Mouse (Mus musculus): ENCODE measurements at regions not wholly inside any gene's neighbourhood (a gene's known extent, or its start where the extent isn't known, plus 50 kb on each side); places are given as distances from the start of the nearest gene placed in this dataset.

DNA sequence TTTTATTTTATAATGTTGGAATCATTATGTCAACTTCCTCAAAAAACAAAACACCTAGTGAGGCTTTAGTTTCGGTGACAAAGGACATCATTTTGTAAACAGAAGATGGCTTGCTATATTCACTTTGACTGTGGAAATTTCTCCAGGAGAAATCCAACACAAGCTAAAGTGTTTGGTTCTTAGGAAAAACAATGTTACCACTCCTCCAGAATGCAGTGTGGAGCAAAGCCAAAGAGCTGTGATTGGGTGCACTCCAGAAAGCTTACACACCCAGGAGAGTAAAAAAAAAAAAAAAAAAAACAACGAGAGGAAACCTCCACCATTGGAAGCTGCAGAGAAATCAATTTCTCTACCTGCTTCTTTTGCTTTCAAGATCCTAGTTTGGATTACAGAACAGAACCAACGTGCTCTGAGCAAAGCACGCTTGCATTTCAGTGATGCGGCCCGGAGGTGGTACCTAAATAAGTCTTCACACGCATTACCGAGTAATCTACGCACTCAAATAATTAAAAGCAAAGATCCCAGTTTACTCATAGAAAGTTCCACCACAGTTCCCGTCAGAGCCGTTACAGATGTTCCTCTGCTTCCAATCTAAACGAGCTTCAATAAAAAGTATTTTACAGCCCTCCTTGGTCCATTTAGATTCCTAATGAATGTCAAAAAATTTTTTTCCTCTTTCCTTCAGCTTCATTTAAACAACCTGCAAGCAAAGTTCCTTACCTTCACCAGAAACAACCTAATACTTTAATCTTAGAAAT lies 199.5 kb upstream of the Gk2 start:
- no peak for DNase-seq

DNA sequence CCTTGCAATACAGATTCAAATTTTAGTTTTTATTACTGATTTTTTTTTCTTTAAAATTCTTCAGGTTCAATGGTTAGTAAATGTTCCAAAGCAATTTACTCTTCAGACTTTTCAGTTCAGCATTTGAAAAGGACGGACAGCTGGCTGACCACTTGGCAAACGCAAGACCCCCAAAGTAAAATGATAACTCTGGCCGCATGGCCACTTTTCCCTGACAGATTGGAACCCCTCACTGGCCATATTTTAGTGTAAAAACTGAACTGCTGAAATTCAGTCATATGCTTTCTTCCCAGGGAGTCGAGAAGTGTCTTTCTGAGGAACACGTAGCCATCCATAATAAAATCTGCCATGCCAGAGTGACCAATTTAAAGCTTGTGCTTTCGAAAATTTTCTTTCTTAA lies 198.4 kb upstream of the Gk2 start:
- DNase-seq = no peak

DNA sequence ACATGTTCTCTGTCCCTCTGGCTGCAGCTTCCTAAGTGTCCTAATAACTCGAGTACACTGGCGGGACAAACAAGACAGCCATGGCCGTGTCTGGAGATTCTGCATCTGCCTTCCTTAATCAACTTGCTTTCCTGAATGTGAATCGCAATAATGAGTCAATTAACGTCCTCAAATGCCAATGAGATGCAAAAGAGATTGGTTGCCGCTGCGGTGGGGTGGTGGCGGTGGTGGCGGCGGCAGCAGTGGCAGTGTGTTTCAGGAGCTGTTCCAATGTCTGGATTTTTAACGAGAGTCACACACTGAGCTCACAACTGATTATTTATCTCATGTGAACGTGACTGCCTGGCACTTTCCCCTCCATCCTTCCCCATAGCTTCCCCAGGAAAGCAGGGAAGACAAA lies 197.6 kb upstream of the Gk2 start:
- DNase-seq = no peak

DNA sequence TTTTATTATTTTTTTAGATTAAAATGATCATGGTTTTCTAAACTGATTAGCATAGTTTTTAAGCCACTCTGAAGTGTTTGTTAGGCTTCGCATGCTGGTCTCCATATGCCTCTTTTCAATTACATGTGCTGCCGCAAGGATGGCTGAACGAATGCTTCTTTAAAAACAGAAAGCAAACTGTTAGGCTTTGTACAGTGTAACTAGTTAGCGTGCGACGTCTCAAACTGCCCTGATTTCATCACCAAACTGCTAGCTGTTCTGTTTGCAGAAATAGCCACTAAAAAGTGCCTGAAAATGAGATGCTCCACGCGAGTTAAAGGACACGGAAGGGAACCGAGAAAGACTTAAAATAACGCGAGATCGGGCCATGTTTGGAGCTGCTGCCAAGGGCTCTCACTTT lies 185.4 kb upstream of the Gk2 start:
- DNase-seq = peak; percentile 58

DNA sequence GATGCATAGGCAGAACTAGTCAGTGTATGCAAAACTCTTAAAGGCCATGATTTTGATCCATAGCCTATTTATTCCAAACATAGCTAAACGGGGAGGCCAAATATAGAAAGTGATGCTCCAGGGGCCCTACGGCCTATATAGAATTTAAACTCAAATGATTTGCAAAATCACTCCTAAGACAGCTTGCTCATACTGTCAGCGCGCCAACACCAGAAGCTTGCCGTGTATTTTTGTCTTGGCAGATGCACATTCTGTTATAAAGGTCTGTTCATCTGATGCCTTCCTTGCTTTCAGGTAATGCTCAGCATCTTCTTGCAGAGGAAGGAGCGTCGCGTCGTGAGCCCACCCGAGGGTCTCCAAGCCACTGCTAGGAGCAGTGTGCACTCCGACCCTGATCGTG lies 184.8 kb upstream of the Gk2 start:
- DNase-seq = peak; percentile 77

DNA sequence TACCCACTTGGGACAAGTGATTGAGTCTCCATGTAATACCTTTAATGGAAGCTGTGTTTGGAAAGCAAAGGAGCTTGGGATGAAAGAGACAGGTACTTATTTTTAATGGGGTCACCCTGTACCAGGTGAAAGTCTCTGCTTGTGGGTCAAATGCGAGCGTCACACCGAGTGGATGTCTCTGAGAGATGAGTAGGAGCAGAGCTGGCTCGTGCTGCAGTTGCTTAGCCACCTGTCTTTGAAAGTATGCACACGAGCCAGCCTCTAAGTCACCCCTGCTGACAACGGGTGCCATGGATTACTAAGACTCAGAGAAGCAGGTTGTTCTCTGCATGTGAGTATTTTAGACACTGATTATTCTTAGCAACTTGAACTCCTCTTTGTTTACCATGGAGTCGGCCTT lies 179.5 kb upstream of the Gk2 start:
- DNase-seq = no peak

DNA sequence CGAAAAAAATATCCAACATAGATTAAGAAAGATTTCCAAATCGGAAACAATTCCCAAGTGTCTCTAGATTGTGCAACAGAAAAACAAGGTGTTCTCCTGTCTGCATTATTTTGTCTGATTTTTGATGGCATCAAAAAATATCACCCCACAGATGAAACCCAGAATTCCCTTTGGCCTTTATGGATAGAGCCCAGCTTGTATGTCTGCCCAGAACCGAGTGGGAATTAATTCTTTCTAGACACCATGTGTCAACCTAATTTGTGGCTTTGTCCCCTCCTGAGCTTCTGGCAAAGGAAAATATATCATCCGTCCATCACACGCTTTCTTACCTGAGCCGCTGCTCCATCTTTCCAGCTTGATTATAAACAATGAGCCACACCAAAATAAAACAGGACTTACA lies 176.9 kb upstream of the Gk2 start:
- no peak for DNase-seq

DNA sequence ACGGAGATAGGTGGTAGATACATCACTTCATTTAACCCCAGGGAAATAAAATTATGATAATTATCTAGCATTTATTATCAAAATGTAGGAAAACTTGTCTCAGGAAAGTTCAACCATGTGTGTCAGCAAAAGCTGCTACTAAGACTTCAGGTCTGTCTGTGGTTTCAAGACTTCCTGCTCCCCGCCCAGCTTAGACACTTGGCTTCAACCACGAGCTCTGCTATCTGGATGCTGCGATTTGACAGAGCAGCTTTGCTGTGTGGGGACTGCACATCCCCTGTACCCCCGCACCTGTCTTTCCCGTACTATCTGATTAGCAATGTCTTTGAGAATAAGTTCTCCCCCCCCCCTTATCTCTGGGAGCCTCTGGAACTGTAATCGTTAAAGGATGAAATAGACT lies 176.0 kb upstream of the Gk2 start:
- DNase-seq = no peak

DNA sequence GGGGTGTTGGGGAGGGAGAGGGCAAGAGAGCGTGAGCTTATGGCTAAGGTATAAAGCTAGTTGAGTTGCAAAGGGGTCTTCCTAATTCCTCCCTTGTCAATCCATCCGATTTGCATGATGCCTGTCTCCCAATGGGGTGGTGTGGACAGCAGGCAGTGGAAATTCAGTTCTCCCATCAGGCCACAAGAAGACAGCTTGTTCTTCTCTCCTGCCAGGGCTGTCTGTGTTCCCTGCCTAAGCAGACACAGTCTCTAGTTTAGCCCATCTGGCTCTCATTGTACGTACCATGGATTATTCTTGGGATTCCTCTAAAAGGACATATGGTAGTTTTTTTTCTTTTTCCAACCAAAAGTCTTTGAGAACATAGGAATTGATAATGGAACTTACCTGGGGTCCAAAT lies 168.4 kb upstream of the Gk2 start:
- DNase-seq = peak; percentile 74

DNA sequence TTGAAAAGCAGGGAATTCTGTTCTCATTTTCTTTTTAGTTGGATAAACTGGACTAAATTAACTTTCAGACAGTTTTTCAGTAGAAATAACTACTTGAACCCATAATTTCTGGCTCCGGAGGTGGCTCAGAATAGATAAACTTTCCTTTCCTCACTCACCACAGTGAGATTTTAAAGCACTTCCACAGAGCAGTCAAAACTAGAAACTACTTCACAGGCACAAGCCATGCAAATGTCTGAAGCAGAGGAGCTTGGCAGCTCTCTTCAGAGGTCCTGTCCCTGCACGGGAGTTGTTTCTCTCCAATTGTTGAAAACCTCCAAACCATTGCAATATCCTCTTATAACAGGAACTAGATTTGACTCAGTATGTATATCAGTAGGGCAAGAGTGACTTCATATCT lies 163.1 kb upstream of the Gk2 start:
- no peak for DNase-seq

DNA sequence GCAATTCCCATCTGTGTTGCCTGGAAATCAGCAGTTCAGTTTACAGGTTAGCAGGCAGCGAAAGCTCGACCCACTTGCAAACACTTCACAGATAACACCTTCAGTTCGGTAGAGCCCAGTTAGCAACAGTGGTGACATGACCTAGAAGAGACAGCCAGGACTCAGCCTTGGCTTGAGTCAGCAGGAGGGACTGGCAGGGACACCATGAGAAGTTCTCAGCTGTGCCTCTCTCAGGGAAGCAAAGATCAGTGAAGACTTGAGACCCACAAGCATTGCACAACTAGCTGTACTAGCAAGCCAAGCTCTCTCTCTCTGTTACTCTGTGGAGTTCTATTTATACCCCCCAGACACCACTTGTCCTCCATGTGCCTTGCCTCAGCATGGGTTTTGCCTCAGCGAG lies 161.6 kb upstream of the Gk2 start:
- DNase-seq = no peak

DNA sequence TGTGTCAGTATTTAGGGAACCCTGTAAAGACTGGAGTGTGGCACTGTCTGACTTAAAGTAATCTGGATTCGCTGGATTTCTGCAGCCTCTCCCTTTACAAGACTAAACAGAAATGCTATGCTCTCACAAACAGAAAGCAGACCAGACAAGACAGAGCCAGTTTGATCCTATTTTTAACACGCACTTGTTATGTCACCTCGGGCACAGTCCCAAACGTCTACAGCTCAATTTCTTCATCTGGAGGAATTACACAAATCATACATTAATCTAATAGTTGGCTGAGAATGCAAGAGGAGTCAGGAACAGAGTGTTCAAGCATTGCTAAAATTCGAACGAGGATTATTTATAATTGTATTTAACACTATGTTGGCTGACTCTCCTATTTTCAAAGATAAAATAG lies 145.4 kb upstream of the Gk2 start:
- DNase-seq = peak; percentile 22

DNA sequence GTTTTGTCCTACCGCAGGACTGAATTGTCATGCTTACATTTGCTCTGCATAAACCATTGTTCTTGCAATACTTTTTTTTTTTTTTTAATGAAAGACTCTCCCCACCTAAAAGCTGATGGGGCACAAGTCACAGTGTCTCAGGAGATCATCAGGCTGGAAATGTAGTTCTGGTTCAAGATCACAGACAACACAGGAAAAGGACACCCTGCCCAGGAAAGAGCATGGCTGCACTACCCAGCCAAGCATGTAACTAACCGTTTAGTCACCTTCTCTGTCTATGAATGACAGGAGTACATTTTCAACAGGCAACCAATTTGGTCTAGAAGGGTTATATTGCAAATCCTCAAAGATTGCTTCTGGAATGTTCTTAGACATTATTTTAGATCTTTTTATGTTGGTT lies 144.6 kb upstream of the Gk2 start:
- no peak for DNase-seq

DNA sequence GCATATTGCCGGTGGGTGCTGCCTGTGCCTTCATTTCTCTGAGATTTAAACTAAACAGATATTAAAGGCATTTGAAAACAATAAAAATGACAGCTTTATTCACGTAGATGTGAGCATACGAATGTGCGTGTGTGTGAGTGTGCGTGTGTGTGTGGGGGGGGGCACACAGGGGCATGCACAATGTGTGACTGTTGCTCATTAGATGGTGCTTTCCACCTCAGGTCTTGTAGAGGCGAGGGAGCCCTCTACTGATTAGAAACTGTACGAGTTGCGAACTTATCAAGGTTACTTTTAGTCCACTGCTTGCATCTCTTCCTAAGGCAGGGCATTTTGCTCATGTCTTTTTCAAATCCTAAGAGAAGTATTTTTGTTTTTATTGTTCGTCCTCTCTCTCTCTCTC lies 141.9 kb upstream of the Gk2 start:
- peak; percentile 38 for DNase-seq

DNA sequence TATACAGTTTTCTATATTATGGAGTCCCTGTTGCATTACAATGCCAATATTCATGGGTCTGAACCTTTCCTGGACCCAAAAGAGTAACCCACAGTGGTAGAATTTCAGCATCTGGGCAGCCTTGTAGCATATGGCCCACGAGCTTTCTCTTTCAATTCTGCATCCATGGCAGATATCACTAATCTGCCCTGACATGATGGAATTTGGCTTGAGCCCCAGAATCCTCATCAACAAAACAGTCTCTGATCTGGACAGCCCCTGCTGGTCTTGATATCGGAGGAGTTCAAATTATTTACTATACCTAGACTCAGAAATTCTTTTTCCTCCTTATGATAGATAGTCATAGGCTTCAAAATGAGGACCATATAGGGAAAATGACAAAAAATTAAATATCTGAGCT lies 139.1 kb upstream of the Gk2 start:
- DNase-seq = no peak

DNA sequence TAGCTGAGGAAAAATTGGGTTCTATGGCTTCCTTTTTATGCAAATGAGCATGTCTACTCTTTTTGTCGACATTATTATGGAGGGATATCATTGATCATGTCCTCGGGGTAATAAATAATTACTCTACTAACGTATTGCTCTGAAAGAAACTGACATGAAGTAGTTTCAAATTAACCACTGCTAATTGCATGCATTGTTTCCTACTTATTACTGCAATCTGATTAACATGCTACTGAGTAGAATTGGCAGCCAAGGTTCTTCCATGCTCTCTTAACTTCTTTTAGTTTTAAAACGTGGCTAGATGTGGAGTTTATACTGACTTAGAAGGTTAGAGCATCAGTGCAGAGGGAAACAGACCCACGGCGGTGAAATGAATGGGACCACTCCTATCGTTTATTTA lies 137.3 kb upstream of the Gk2 start:
- no peak for DNase-seq

DNA sequence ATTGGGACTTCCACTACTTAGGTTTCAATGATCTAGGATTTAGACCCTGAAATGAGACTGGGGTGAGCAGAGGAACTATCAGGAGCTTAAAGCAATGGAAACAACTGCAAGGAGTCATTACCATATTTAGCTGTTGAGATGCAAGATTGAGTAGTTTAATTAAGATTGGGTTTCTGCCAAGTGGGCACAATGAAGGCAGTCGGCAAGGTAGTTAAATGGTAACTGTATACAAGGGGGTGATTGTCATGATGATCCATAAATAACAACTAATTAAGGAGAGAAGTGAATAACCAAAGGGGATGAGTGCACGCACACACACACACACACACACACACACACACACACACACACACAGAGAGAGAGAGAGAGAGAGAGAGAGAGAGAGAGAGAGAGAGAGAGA lies 125.7 kb upstream of the Gk2 start:
- DNase-seq = no peak

DNA sequence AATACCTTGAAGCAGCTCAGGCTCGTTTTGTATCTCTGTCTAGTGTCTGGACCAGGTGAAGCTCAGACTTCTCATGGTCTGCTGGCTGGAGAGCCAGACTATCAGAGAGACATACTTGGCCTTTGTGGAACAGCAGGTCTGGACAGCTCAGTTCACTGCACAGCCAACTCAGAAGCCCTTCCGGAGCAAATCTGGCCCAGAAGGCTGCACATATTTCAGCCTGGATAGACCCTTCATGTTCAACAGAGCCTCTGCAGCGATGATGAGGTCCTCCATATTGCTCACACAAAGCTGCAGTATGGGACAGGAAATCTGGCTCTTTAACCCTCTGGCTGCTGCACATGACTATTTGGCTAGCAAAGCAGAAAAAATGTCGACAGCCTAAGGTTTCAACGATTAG lies 108.7 kb upstream of the Gk2 start:
- no peak for DNase-seq

DNA sequence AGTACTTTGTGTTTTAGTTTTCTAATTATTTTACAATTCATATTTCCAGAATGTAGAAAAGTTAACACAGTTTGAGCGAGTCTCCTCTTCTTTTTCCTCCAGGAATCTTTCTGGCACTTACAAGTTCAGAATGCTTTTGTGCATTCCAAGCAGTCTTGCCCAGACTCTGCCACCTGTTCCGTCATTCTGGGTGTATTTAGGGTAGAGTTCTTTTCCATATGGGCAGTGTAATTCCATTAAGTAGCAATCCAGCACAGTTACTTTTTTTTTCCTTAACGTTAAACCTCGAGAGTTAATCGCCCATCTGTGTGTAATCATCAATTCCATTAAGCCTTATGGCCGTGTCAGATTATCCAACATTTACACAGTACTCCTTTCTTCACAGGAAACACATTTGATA lies 106.9 kb upstream of the Gk2 start:
- DNase-seq = peak; percentile 54

DNA sequence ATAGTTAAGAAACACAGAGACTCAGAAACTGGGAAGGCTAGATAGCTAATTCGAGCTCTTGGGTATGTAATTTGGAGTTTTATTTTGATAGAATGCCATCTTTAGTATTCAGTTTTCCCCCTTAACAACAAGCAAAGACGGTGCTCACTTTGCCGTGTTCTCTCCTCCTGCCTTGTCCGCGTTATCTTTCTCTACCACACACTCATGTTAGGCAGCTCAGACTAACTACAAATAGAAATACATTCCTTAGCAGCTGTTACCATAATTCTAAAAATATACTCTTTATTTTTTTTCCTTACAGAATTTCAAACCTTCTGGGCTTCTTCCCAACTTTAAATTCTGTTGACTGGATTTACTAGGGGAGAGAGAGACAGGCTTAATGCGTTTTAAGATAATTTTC lies 97.5 kb upstream of the Gk2 start:
- no peak for DNase-seq

DNA sequence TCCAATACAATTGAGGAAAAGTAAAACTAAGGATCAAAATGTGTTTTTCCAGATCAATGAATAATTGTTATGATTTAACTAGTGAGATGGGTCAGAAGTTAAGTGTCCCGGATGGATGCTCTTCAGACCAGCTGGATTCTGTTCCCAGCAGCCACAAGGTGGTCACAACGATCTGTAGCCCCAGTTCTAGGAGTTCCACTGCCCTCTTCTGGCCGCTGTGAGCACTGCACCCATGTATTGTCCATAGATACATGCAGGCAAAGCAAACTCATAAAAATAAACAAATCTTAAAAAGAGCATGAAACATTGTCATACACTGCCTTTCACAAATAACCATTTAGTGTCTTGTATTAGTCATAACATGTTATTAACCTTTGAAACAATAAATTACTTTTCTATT lies 96.3 kb upstream of the Gk2 start:
- DNase-seq = no peak

DNA sequence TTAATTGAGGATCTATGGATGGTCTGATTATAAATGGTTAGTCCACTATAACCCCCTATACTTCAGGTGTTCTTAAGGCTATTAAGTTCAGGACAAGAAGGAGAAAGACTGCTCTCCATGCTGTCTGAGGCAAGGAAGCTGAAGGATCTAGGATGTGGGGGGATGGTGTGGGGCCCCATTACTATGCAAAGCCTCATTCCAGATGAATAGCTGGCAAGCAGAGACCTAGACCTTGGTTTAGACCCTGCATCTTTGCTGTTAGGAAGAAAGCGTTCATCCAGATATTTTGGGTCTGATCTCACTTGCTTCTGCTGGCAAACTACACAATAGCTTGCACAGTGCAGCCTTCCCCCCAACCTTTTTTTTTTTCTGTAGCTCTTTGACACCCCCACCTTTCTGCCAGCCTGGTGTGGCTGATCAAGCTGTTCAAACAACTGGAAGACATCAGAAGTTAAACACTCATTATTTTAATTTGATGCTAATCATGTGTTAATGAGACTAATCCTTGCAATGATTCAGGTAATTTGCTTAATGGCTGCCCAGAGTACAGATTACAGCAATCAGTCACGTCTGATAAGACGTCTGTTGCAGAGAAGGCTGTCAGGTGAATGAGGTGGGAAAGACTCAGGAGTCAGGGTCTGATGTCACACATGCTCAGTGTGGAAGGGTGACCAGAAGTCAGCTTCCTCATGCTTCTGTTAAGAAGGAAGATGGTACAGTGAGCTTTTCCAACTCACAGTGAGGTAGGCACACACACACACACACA lies 80.9 kb upstream of the Gk2 start:
- no peak for DNase-seq

DNA sequence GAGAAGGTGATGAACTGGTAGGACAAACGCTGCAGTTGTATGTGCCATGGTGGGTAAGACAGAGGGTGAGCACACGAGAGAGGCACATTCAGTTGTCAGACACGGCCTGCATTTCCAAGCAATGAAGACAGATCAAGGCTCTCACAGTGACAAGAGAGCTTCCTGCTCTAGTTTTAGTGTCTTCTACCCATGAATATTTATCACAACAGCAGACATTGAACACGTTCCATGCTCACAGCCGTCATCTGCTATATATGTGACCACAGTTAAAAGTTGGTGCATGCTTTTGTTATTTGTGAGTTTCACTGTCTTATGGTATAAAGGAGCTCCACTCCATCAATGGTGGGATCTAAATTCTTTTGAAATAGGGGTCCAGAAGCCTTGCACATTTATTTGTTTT lies 76.9 kb upstream of the Gk2 start:
- no peak for DNase-seq

DNA sequence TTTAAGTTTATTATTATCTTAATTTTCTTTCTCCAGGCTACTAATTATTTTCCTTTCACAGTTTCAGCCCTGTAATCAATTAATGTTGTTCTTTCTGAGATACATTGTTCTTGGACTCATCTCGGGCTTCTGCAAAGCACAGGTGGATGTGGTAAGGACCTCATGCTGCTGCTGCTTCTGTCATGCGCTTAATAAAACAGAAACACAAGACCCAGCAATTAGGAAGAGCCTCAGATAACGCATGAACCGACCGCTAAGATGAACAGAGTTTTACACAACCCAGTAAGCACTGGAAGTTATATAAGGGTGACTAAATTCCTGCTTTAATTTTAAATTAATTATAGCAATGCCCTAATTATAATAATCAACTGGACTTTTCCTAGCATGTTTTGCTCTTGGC lies 70.7 kb upstream of the Gk2 start:
- no peak for DNase-seq

All from layer of hippocampus, adult 9-11 months (tissue).